Mouse (Mus musculus) CH12.LX (cell line): ENCODE measurements around the gene Nav1.

Source experiments
- CHD1 ChIP-seq: IDR thresholded peaks from 2 replicates; pipeline ENCODE4 v1.6.1; 2012; ENCODE audit warnings: low read depth, low read length, improper control_type of control experiment, inconsistent platforms
- CTCF ChIP-seq, 2 experiments: IDR thresholded peaks in 1 of 2; conservative IDR thresholded peaks in 1 of 2; 2 replicates each; pipeline ENCODE4 v1.5.1; 2011 to 2012; ENCODE audit warnings: low read depth in 2 of 2, low read length in 2 of 2, improper control_type of control experiment in 1 of 2, inconsistent platforms in 1 of 2, mild to moderate bottlenecking in 1 of 2, moderate library complexity in 1 of 2
- MAFK ChIP-seq: IDR thresholded peaks from 2 replicates; pipeline ENCODE4 v1.6.1; 2011; ENCODE audit warnings: low read length, improper control_type of control experiment; ENCODE audit not compliant: insufficient replicate concordance
- MAX ChIP-seq: IDR thresholded peaks from 2 replicates; pipeline ENCODE4 v1.6.1; 2011; ENCODE audit warnings: low read length, improper control_type of control experiment
- POLR2A ChIP-seq: IDR thresholded peaks from 2 replicates; pipeline ENCODE4 v1.6.1; 2011; ENCODE audit warnings: low read depth, mild to moderate bottlenecking, improper control_type of control experiment, low read length
- USF1 ChIP-seq: IDR thresholded peaks from 2 replicates; pipeline ENCODE4 v1.6.1; 2014; ENCODE audit warnings: low read depth, mild to moderate bottlenecking, inconsistent platforms, low read length, improper control_type of control experiment
- ZC3H11A ChIP-seq: IDR thresholded peaks from 2 replicates; pipeline ENCODE4 v1.6.1; 2012; ENCODE audit warnings: low read depth, mild to moderate bottlenecking, inconsistent platforms, low read length, improper control_type of control experiment

GRCm38 (mm10) chr1:135405356-135405755, 201.7 kb downstream of the Nav1 start:
- TF ChIP-seq CTCF (conservative IDR thresholded peaks at IDR 0.05 in 1 of 2, IDR thresholded peaks at IDR 0.05 in 1 of 2; ENCODE audit: low read depth in 2 of 2, low read length in 2 of 2): no peak
- no peak for TF ChIP-seq CHD1
- no peak for TF ChIP-seq POLR2A
- no peak for TF ChIP-seq USF1
- no peak for TF ChIP-seq ZC3H11A
- TF ChIP-seq MAFK: no peak
- no peak for TF ChIP-seq MAX
